Mouse (Mus musculus): ENCODE results near the gene Nckap5. TPM values are rescaled to one million over a fixed set of nuclear protein-coding genes. Genes with fewer than 3 reads are reported as not detected.

Gene Nckap5
- polyA plus RNA-seq, 2 experiments = 6.8 to 14.9 TPM

- ATAC-seq (ENCODE audit: low FRiP score, low read depth) (no peak), DNase-seq (ENCODE audit: low spot score) (no peak)
- no peak overlapping the region for H3K9ac ChIP-seq (ENCODE audit: low read depth, low read length, severe bottlenecking)
- no peak for TF ChIP-seq POLR2A (IDR thresholded peaks at IDR 0.05; ENCODE audit: borderline replicate concordance, extremely low read depth, insufficient read depth, insufficient read length)
- H3K36me3 ChIP-seq (ENCODE audit: control insufficient read depth, insufficient read depth, low read length) = no peaks in the 10 kb centered on the region
- no peaks in the 10 kb centered on the region; the same call in 1 of the 2 replicates for H3K4me1 ChIP-seq (ENCODE audit: control insufficient read depth, insufficient read depth, low read length)
- no peak overlapping the region for H3K4me3 ChIP-seq (replicated peaks; ENCODE audit: low read length)
- H3K9me3 ChIP-seq (ENCODE audit: control insufficient read depth, low read length) = no peaks in the 10 kb centered on the region
- H3K4me2 ChIP-seq (replicated peaks; ENCODE audit: low read depth, low read length, severe bottlenecking) = no peak overlapping the region
- no peak overlapping the region for H3K27ac ChIP-seq (replicated peaks; ENCODE audit: low read depth, low read length)
- no peaks in the 10 kb centered on the region for H3K27me3 ChIP-seq (ENCODE audit: control insufficient read depth, insufficient read depth, low read length)
These were observed 77.0 kb downstream of the Nckap5 start for GRCm38 (mm10) chr1:126753611-126754010.

DNA sequence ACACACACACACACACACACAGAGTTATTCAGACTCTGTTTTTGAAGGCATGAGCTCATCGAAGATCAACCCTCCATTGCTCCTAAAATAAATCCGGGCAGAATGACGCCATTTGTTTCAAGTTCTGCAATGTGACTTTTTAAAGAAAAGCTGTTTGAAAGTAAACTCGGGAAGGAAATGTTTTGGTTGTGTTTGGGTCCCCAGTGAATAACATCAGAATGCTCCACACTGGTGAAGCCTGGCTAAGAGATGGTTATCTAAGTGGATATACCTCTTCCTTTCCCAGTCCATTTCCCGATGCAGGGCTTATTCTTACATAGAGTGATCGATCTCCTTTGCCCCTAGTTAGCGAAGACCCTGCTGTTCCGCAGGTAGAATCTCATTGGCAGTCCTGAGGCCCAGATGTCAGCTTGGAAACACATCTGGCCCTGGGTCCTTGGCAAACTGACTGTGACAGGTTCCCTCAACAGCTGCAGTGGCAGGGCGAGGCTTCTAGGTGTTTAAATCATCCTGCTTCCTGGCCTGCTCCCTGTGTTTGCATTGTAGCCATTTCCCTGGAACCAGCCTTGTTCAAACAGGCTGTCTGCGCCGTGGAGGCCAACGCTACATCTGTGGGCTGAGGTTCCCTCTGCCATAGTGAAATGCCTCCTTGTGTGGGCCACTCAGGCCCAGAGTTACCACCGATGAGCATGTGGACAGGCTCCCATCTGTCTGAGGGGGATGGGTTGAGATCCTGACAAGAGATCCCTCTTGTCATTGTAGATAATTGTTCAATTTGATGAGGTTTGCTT, 78.2 kb downstream of the Nckap5 start:
- ATAC-seq (ENCODE audit: low FRiP score, low read depth) (no peak), DNase-seq (ENCODE audit: low spot score) (no peak)
- H3K9ac ChIP-seq (ENCODE audit: low read depth, low read length, severe bottlenecking) = no peak overlapping the region
- H3K4me3 ChIP-seq (replicated peaks; ENCODE audit: low read length) = no peak overlapping the region
- no peaks in the 10 kb centered on the region for H3K36me3 ChIP-seq (ENCODE audit: control insufficient read depth, insufficient read depth, low read length)
- no peak overlapping the region for H3K4me2 ChIP-seq (replicated peaks; ENCODE audit: low read depth, low read length, severe bottlenecking)
- H3K27ac ChIP-seq (replicated peaks; ENCODE audit: low read depth, low read length) = no peak overlapping the region
- WGBS = 76% methylated on average over 13 of the region's 13 CpGs
- H3K27me3 ChIP-seq (ENCODE audit: control insufficient read depth, insufficient read depth, low read length) = no peaks in the 10 kb centered on the region
- H3K9me3 ChIP-seq (ENCODE audit: control insufficient read depth, low read length) = no peaks in the 10 kb centered on the region
- no peaks in the 10 kb centered on the region; the same call in 1 of the 2 replicates for H3K4me1 ChIP-seq (ENCODE audit: control insufficient read depth, insufficient read depth, low read length)
- TF ChIP-seq POLR2A (IDR thresholded peaks at IDR 0.05; ENCODE audit: borderline replicate concordance, extremely low read depth, insufficient read depth, insufficient read length) = no peak

GRCm38 (mm10) chr1:126751137-126751536, 79.5 kb downstream of the Nckap5 start:
- TF ChIP-seq POLR2A (IDR thresholded peaks at IDR 0.05; ENCODE audit: borderline replicate concordance, extremely low read depth, insufficient read depth, insufficient read length) = no peak
- H3K9me3 ChIP-seq (ENCODE audit: control insufficient read depth, low read length) = no peaks in the 10 kb centered on the region
- H3K9ac ChIP-seq (ENCODE audit: low read depth, low read length, severe bottlenecking) = no peak overlapping the region
- H3K36me3 ChIP-seq (ENCODE audit: control insufficient read depth, insufficient read depth, low read length) = no peaks in the 10 kb centered on the region
- H3K4me1 ChIP-seq (ENCODE audit: control insufficient read depth, insufficient read depth, low read length) = no peaks in the 10 kb centered on the region; the same call in 1 of the 2 replicates
- H3K4me2 ChIP-seq (replicated peaks; ENCODE audit: low read depth, low read length, severe bottlenecking) = no peak overlapping the region
- DNase-seq (ENCODE audit: low spot score) (no peak), ATAC-seq (ENCODE audit: low FRiP score, low read depth) (0 out of 2 replicates have a peak, but pooled peaks have one; percentile 26)
- WGBS = 45% methylated on average over 6 of the region's 6 CpGs
- H3K27ac ChIP-seq (replicated peaks; ENCODE audit: low read depth, low read length) = no peak overlapping the region
- no peaks in the 10 kb centered on the region for H3K27me3 ChIP-seq (ENCODE audit: control insufficient read depth, insufficient read depth, low read length)
- no peak overlapping the region for H3K4me3 ChIP-seq (replicated peaks; ENCODE audit: low read length)

GRCm38 (mm10) chr1:126750156-126750555, 80.4 kb downstream of the Nckap5 start:
- WGBS = 93% methylated on average over 3 of the region's 3 CpGs
- H3K9ac ChIP-seq (ENCODE audit: low read depth, low read length, severe bottlenecking) = no peak overlapping the region
- H3K36me3 ChIP-seq (ENCODE audit: control insufficient read depth, insufficient read depth, low read length) = no peaks in the 10 kb centered on the region
- ATAC-seq (ENCODE audit: low FRiP score, low read depth) (no peak), DNase-seq (ENCODE audit: low spot score) (no peak)
- no peak overlapping the region for H3K4me2 ChIP-seq (replicated peaks; ENCODE audit: low read depth, low read length, severe bottlenecking)
- H3K4me3 ChIP-seq (replicated peaks; ENCODE audit: low read length) = no peak overlapping the region
- TF ChIP-seq POLR2A (IDR thresholded peaks at IDR 0.05; ENCODE audit: borderline replicate concordance, extremely low read depth, insufficient read depth, insufficient read length) = no peak
- H3K27me3 ChIP-seq (ENCODE audit: control insufficient read depth, insufficient read depth, low read length) = no peaks in the 10 kb centered on the region
- no peaks in the 10 kb centered on the region for H3K9me3 ChIP-seq (ENCODE audit: control insufficient read depth, low read length)
- no peak overlapping the region for H3K27ac ChIP-seq (replicated peaks; ENCODE audit: low read depth, low read length)
- H3K4me1 ChIP-seq (ENCODE audit: control insufficient read depth, insufficient read depth, low read length) = no peaks in the 10 kb centered on the region; the same call in 1 of the 2 replicates

- no peak overlapping the region for H3K27ac ChIP-seq (replicated peaks; ENCODE audit: low read depth, low read length)
- no peaks in the 10 kb centered on the region; the same call in 1 of the 2 replicates for H3K4me1 ChIP-seq (ENCODE audit: control insufficient read depth, insufficient read depth, low read length)
- no peak overlapping the region for H3K4me3 ChIP-seq (replicated peaks; ENCODE audit: low read length)
- WGBS = 75% methylated on average over 4 of the region's 4 CpGs
- no peak overlapping the region for H3K9ac ChIP-seq (ENCODE audit: low read depth, low read length, severe bottlenecking)
- no peaks in the 10 kb centered on the region for H3K36me3 ChIP-seq (ENCODE audit: control insufficient read depth, insufficient read depth, low read length)
- ATAC-seq (ENCODE audit: low FRiP score, low read depth) (no peak), DNase-seq (ENCODE audit: low spot score) (no peak)
- no peaks in the 10 kb centered on the region for H3K9me3 ChIP-seq (ENCODE audit: control insufficient read depth, low read length)
- H3K27me3 ChIP-seq (ENCODE audit: control insufficient read depth, insufficient read depth, low read length) = no peaks in the 10 kb centered on the region
- no peak overlapping the region for H3K4me2 ChIP-seq (replicated peaks; ENCODE audit: low read depth, low read length, severe bottlenecking)
- no peak for TF ChIP-seq POLR2A (IDR thresholded peaks at IDR 0.05; ENCODE audit: borderline replicate concordance, extremely low read depth, insufficient read depth, insufficient read length)
These were observed 82.7 kb downstream of the Nckap5 start for GRCm38 (mm10) chr1:126747914-126748313.

Measured in limb, embryonic 14.5 days (tissue).